Mouse (Mus musculus): ENCODE results near the gene Mrpl14. TPM values are rescaled to one million over a fixed set of nuclear protein-coding genes. Genes with fewer than 3 reads are reported as not detected.

Mrpl14 gene
- polyA plus RNA-seq, 1 experiment from 2014 or later: 152 TPM

GRCm38 (mm10) chr17:45682843-45683242 lies 3.3 kb upstream of the Mrpl14 start:
- Histone ChIP-seq H3K4me3 (replicated peaks; ENCODE audit: low read length) (no peak overlapping the region), H3K27ac (ENCODE audit: low read length) (no peak overlapping the region), H3K36me3 (ENCODE audit: control insufficient read depth, insufficient read depth, low read length) (no peaks in the 10 kb centered on the region), H3K9me3 (replicated peaks; ENCODE audit: control insufficient read depth, low read length) (no peaks in the 10 kb centered on the region), H3K4me1 (ENCODE audit: control insufficient read depth, insufficient read depth, low read length) (peaks cover 22% of the 10 kb centered on the region), H3K27me3 (ENCODE audit: control insufficient read depth, insufficient read depth, low read length) (no peaks in the 10 kb centered on the region), H3K9ac (ENCODE audit: low read length) (no peak overlapping the region), H3K4me2 (ENCODE audit: low read depth, low read length) (no peak overlapping the region)
- 69% methylated on average over 4 of the region's 4 CpGs for WGBS
- ATAC-seq (ENCODE audit: insufficient read depth, low FRiP score): no peak

- Histone ChIP-seq H3K9ac (ENCODE audit: low read length) (peak overlapping the region; percentile 94), H3K4me2 (ENCODE audit: low read depth, low read length) (peak overlapping the region; percentile 78), H3K4me3 (replicated peaks; ENCODE audit: low read length) (peak overlapping the region; percentile 92), H3K27ac (ENCODE audit: low read length) (0 out of 2 replicates have a peak overlapping the region, but pooled peaks have one; percentile 85), H3K9me3 (replicated peaks; ENCODE audit: control insufficient read depth, low read length) (no peaks in the 10 kb centered on the region), H3K4me1 (ENCODE audit: control insufficient read depth, insufficient read depth, low read length) (peaks cover 27% of the 10 kb centered on the region), H3K27me3 (ENCODE audit: control insufficient read depth, insufficient read depth, low read length) (no peaks in the 10 kb centered on the region), H3K36me3 (ENCODE audit: control insufficient read depth, insufficient read depth, low read length) (no peaks in the 10 kb centered on the region)
- ATAC-seq (ENCODE audit: insufficient read depth, low FRiP score): no peak
- 28% methylated on average over 14 of the region's 14 CpGs for WGBS
These were observed 1.4 kb upstream of the Mrpl14 start for GRCm38 (mm10) chr17:45684667-45685131.

DNA sequence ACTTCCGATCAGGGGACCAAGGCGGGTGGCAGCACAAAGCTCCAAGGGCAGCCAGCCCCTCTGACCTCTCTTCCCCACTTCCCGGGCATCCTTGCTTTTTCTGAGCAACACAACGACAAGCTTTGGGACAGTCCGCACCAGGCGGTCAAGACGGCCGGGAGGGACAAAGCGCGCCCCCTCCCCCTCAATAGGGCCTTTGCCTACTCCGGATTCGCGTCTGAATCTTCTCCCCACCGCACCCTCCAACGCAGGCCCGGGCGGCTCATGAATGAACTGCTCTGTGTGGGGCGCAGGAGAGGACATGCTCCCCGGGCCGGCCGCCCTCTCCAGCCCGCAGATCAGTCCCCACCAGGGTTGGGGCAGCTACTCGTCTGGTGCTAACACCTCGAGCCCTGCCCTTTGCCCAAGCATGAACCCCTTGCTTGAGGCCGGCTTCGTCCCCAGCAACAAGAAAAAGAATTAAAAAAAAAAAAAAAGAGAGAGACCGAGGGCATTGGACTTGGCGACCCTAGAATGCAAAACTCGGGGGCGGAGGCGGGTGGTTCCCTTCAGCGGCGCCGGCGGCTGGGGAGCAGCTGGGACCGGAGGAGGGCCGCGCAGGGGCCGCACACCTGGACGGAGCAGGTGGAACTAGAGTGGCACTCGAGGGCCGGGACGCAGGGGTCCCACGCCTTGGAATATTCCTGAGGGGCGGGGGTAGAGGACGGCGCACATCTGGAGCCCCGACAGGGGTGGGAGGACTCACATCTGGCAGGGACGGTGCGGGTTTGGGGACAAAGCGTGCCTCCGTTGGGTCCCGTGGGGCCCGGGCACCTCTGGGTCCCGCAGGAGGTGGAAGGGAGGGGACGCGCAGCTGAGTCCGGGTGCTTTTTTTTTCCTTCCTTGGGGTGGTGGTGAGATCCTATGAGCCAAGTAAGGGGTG lies 690 bp upstream of the Mrpl14 start:
- ATAC-seq (ENCODE audit: insufficient read depth, low FRiP score): peak; percentile 52; the same call in 1 of the 2 replicates
- Histone ChIP-seq H3K27me3 (ENCODE audit: control insufficient read depth, insufficient read depth, low read length) (no peaks in the 10 kb centered on the region), H3K36me3 (ENCODE audit: control insufficient read depth, insufficient read depth, low read length) (no peaks in the 10 kb centered on the region), H3K9ac (ENCODE audit: low read length) (peak overlapping the region; percentile 94), H3K4me1 (ENCODE audit: control insufficient read depth, insufficient read depth, low read length) (peaks cover 27% of the 10 kb centered on the region), H3K4me2 (ENCODE audit: low read depth, low read length) (peak overlapping the region; percentile 78), H3K27ac (ENCODE audit: low read length) (peak overlapping the region; percentile 85), H3K9me3 (replicated peaks; ENCODE audit: control insufficient read depth, low read length) (no peaks in the 10 kb centered on the region), H3K4me3 (replicated peaks; ENCODE audit: low read length) (peak overlapping the region; percentile 92)
- WGBS: under 1% methylated on average over 58 of the region's 58 CpGs

DNA sequence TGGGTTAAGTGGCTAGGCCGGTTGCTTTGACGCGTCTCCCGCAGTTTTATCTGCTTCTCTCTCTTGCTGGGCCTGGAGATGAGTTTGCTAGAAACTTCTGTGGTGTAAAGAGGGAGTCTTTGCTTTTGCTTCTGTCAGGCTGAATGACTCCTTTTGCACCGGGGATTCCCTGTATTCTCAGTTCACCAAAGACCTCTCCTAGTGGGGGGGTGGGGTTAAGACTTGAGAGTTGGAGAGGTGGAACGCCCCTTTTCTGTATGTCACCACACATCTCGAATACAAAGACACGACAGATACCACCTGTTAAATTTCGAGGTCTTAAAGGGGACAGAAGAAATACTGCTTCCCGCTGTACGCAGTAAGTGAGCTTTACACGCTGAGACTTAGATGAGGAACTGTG lies 594 bp downstream of the Mrpl14 start, which contains the start of gene Tmem63b:
Gene Tmem63b, minus strand, starts transcription at position 190 of the 400 bp plus-strand sequence.
- peak within 1 kb of the TSS; percentile 92 for H3K4me3 ChIP-seq (replicated peaks; ENCODE audit: low read length)
- peak within 1 kb of the TSS; percentile 94 for H3K9ac ChIP-seq (ENCODE audit: low read length)
- H3K4me1 ChIP-seq (ENCODE audit: control insufficient read depth, insufficient read depth, low read length): peaks cover 23% of the 10 kb centered on the region
- H3K27ac ChIP-seq (ENCODE audit: low read length): peak within 1 kb of the TSS; percentile 85
- H3K36me3 ChIP-seq (ENCODE audit: control insufficient read depth, insufficient read depth, low read length): no peaks in the 10 kb centered on the region
- H3K27me3 ChIP-seq (ENCODE audit: control insufficient read depth, insufficient read depth, low read length): no peaks in the 10 kb centered on the region
- peak within 1 kb of the TSS; percentile 78 for H3K4me2 ChIP-seq (ENCODE audit: low read depth, low read length)
- WGBS: 4% methylated on average over 12 of the region's 12 CpGs
- H3K9me3 ChIP-seq (replicated peaks; ENCODE audit: control insufficient read depth, low read length): no peaks in the 10 kb centered on the region
- ATAC-seq (ENCODE audit: insufficient read depth, low FRiP score): no peak

DNA sequence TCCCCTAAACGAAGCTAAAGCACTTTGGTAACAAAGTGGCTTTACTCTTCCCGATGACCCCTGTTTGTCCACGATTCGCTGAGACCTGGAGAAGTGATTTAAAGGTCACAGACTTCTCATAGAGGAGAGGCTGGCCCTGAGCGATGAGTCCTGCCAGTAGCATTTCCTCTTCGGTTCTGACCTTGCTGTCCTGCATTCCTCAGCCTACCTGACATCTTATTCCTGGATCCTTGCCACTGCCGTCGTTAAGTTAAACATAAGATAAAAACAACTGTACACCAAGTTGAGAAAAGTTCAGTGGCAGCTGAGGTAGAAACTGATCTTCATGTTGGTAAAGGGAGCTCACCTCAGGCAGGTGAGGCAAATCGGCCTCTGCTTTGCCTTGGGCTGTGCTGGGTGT lies 3.0 kb downstream of the Mrpl14 start:
- no peak overlapping the region for H3K4me3 ChIP-seq (replicated peaks; ENCODE audit: low read length)
- no peak overlapping the region for H3K9ac ChIP-seq (ENCODE audit: low read length)
- no peak overlapping the region for H3K27ac ChIP-seq (ENCODE audit: low read length)
- no peaks in the 10 kb centered on the region for H3K27me3 ChIP-seq (ENCODE audit: control insufficient read depth, insufficient read depth, low read length)
- WGBS: 63% methylated on average over 9 of the region's 9 CpGs
- ATAC-seq (ENCODE audit: insufficient read depth, low FRiP score): no peak
- no peak overlapping the region for H3K4me2 ChIP-seq (ENCODE audit: low read depth, low read length)
- no peaks in the 10 kb centered on the region for H3K36me3 ChIP-seq (ENCODE audit: control insufficient read depth, insufficient read depth, low read length)
- no peaks in the 10 kb centered on the region for H3K9me3 ChIP-seq (replicated peaks; ENCODE audit: control insufficient read depth, low read length)
- peaks cover 34% of the 10 kb centered on the region for H3K4me1 ChIP-seq (ENCODE audit: control insufficient read depth, insufficient read depth, low read length)

GRCm38 (mm10) chr17:45690044-45690443 lies 3.9 kb downstream of the Mrpl14 start:
- Histone ChIP-seq H3K9me3 (replicated peaks; ENCODE audit: control insufficient read depth, low read length) (no peaks in the 10 kb centered on the region), H3K27ac (ENCODE audit: low read length) (no peak overlapping the region), H3K36me3 (ENCODE audit: control insufficient read depth, insufficient read depth, low read length) (no peaks in the 10 kb centered on the region), H3K4me3 (replicated peaks; ENCODE audit: low read length) (no peak overlapping the region), H3K9ac (ENCODE audit: low read length) (no peak overlapping the region), H3K4me2 (ENCODE audit: low read depth, low read length) (no peak overlapping the region), H3K4me1 (ENCODE audit: control insufficient read depth, insufficient read depth, low read length) (peaks cover 34% of the 10 kb centered on the region), H3K27me3 (ENCODE audit: control insufficient read depth, insufficient read depth, low read length) (no peaks in the 10 kb centered on the region)
- 90% methylated on average over 4 of the region's 4 CpGs for WGBS
- ATAC-seq (ENCODE audit: insufficient read depth, low FRiP score): no peak

GRCm38 (mm10) chr17:45692159-45692558 lies 6.0 kb downstream of the Mrpl14 start:
- H3K9me3 ChIP-seq (replicated peaks; ENCODE audit: control insufficient read depth, low read length): no peaks in the 10 kb centered on the region
- H3K9ac ChIP-seq (ENCODE audit: low read length): no peak overlapping the region
- no peak overlapping the region for H3K27ac ChIP-seq (ENCODE audit: low read length)
- H3K4me2 ChIP-seq (ENCODE audit: low read depth, low read length): no peak overlapping the region
- H3K27me3 ChIP-seq (ENCODE audit: control insufficient read depth, insufficient read depth, low read length): no peaks in the 10 kb centered on the region
- H3K4me1 ChIP-seq (ENCODE audit: control insufficient read depth, insufficient read depth, low read length): peaks cover 35% of the 10 kb centered on the region
- WGBS: 70% methylated on average over 5 of the region's 5 CpGs
- no peaks in the 10 kb centered on the region for H3K36me3 ChIP-seq (ENCODE audit: control insufficient read depth, insufficient read depth, low read length)
- no peak for ATAC-seq (ENCODE audit: insufficient read depth, low FRiP score)
- no peak overlapping the region for H3K4me3 ChIP-seq (replicated peaks; ENCODE audit: low read length)

GRCm38 (mm10) chr17:45693812-45694565 lies 7.9 kb downstream of the Mrpl14 start:
- Histone ChIP-seq H3K4me2 (ENCODE audit: low read depth, low read length) (no peak overlapping the region), H3K4me3 (replicated peaks; ENCODE audit: low read length) (no peak overlapping the region), H3K36me3 (ENCODE audit: control insufficient read depth, insufficient read depth, low read length) (0 out of 2 replicates have a peak, but pooled peaks cover 1% of the 10 kb centered on the region), H3K4me1 (ENCODE audit: control insufficient read depth, insufficient read depth, low read length) (peaks cover 27% of the 10 kb centered on the region), H3K27ac (ENCODE audit: low read length) (peak overlapping the region; percentile 34; the same call in 1 of the 2 replicates), H3K27me3 (ENCODE audit: control insufficient read depth, insufficient read depth, low read length) (no peaks in the 10 kb centered on the region), H3K9ac (ENCODE audit: low read length) (no peak overlapping the region), H3K9me3 (replicated peaks; ENCODE audit: control insufficient read depth, low read length) (no peaks in the 10 kb centered on the region)
- 64% methylated on average over 18 of the region's 18 CpGs for WGBS
- ATAC-seq (ENCODE audit: insufficient read depth, low FRiP score): peak; percentile 61; the same call in 1 of the 2 replicates
